Mouse (Mus musculus): ENCODE measurements around the gene Hoxd9.

Hoxd9 gene

GRCm38 (mm10) chr2:74747006-74747405, 49.5 kb downstream of the Hoxd9 start:
- DNase-seq (ENCODE audit: low spot score in 2 of 2) = no peak

DNA sequence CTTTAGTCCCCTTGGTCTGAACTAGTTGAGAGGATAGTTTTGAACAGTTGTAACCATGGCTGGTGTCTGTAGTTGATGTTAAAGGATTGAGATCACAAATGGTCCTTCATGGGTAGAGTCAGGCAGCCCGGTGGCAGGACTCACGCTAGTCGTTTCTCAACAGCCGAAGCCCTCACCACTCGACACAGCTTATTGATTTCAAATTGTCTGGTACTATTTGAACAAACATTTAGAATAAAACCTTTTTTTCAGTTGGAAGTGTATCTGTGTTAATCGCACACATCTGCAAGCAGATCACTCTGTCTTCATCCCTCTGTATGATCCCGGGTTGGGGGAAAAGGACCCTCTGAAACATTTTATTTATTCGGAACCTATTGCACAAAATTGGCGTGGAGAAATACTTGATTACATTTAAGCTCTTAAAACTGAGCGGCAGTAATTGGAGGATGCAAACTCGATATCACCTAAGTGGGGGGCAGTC, 50.2 kb downstream of the Hoxd9 start:
- DNase-seq (ENCODE audit: low spot score in 2 of 2) = no peak

GRCm38 (mm10) chr2:74748436-74748995, 51.0 kb downstream of the Hoxd9 start:
- no peak for DNase-seq (ENCODE audit: low spot score in 2 of 2)

DNA sequence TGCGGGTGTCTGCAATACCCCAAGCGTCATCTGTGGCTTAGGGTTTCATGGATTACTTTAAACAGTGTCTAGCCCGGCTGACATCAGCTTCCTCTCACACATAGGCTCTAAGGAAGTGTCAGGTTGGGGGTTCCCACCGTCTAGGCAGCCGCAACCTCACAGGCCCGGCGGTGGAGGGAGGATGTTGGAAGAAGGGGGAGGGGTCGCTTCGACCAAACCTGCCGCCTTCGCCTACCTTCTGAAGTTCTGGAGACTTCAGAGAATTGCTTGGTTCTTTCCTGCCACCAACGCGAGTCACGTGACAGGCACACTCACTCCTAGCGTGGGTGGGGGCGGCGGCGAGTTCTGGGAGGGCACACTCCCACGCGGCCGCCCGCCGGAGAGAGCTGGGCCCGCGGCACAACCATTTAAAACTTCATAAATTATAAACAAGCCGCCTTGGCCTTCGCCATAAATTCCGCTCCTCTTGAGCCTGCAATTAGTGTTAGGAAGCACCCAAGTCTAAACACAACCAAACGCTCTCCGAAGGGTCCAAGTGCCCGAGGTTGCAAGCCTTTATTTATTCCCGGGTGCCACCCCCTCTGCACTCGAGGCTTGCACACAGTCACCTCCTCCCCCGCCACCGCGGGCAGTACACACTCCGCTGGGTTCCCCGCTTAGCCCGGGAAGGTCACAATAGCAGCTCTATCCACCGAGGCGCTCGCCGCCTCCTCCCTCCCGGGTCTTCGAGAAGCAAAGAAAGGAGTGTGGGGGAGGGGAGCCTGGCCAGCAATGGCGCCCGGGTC, 52.0 kb downstream of the Hoxd9 start:
- DNase-seq (ENCODE audit: low spot score in 2 of 2) = no peak

All from spleen, postnatal 4 days (tissue).